Mouse (Mus musculus): ENCODE results near the gene Man1c1. TPM values are rescaled to one million over a fixed set of nuclear protein-coding genes. Genes with fewer than 3 reads are reported as not detected.

Gene Man1c1
- polyA plus RNA-seq, 1 experiment from 2014 or later, result 4.1 TPM

DNA sequence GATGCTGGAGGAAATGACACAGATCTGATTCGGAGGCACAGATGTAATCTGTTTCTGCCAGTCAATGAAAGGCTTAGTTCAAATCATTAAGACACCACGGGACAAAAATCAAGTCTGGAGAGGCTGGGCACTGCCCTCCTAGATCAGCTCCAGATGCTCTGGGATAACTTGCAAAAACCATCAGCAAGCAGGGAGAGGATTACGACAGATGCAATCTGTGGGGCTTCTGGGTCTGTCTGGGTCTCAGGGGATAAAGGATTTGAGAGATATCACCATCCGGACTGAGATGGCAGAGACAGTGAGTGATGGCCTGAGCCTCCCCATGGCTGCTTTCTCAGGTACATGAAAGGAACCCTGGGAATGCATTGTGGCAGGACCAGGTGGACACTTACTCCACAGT is 99.6 kb downstream of the Man1c1 start:
- no peak overlapping the region for H3K27ac ChIP-seq (ENCODE audit: low read depth, low read length)
- no peaks in the 10 kb centered on the region for H3K36me3 ChIP-seq (ENCODE audit: control insufficient read depth, insufficient read depth, low read length)
- no peak overlapping the region for H3K4me3 ChIP-seq (ENCODE audit: low read depth, low read length)
- H3K9me3 ChIP-seq (ENCODE audit: control insufficient read depth, low read length), result no peaks in the 10 kb centered on the region
- no peaks in the 10 kb centered on the region for H3K27me3 ChIP-seq (replicated peaks; ENCODE audit: control insufficient read depth, insufficient read depth, low read length)
- H3K4me1 ChIP-seq (replicated peaks; ENCODE audit: control insufficient read depth, insufficient read depth, low read length), result peaks cover 38% of the 10 kb centered on the region
- 61% methylated on average over 4 of the region's 4 CpGs for WGBS
- H3K4me2 ChIP-seq, result no peak overlapping the region
- DNase-seq (ENCODE audit: low spot score) (no peak), ATAC-seq (replicated peaks; ENCODE audit: low FRiP score) (no peak)
- H3K9ac ChIP-seq (ENCODE audit: low read depth, low read length), result no peak overlapping the region

DNA sequence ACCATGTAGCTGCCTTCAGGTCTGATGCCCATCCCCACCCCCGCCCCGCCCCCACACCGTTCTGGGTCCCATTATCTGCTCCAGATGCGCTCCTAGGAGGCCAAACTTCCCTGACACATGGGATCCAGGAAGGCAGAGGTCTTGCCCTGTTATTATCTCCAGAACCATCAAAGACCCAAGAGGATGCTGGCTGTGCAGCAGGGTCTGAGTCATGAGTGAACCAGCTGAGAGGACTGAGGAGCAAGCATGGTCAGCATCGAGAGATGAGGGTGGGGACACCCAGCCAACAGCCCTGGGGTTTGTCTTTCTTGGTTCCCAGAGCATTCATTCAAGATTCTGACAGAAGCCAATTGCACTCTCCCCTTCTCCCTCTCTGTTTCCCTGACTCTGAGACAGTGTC is 100.5 kb downstream of the Man1c1 start:
- Histone ChIP-seq H3K4me3 (ENCODE audit: low read depth, low read length) (no peak overlapping the region), H3K4me2 (no peak overlapping the region), H3K4me1 (replicated peaks; ENCODE audit: control insufficient read depth, insufficient read depth, low read length) (peaks cover 38% of the 10 kb centered on the region), H3K27me3 (replicated peaks; ENCODE audit: control insufficient read depth, insufficient read depth, low read length) (no peaks in the 10 kb centered on the region), H3K9me3 (ENCODE audit: control insufficient read depth, low read length) (no peaks in the 10 kb centered on the region), H3K36me3 (ENCODE audit: control insufficient read depth, insufficient read depth, low read length) (no peaks in the 10 kb centered on the region), H3K27ac (ENCODE audit: low read depth, low read length) (no peak overlapping the region), H3K9ac (ENCODE audit: low read depth, low read length) (no peak overlapping the region)
- ATAC-seq (replicated peaks; ENCODE audit: low FRiP score) (no peak), DNase-seq (ENCODE audit: low spot score) (no peak)
- WGBS, result 21% methylated on average over 5 of the region's 5 CpGs

DNA sequence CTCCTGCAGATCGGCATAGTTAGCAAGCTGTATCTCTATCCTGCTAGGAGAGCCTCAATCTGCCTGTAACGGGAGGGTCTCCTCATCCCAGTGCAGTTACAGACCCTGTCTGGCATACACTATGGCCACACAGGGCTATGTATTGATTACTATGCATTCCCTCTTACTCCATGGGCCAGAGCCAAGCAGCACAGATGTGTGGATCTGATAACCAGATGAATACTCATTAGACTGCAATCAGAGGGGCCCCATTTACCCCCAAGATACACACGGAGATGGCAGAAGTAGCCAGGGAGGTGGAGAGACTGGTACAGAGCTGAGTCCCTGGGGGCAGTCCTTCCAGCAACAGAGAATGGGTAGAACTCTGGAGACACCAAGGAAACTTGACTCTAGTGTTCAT is 101.5 kb downstream of the Man1c1 start:
- 47% methylated on average over 3 of the region's 3 CpGs for whole genome bisulfite sequencing
- H3K36me3 ChIP-seq (ENCODE audit: control insufficient read depth, insufficient read depth, low read length), result no peaks in the 10 kb centered on the region
- H3K27me3 ChIP-seq (replicated peaks; ENCODE audit: control insufficient read depth, insufficient read depth, low read length), result no peaks in the 10 kb centered on the region
- H3K4me3 ChIP-seq (ENCODE audit: low read depth, low read length), result no peak overlapping the region
- ATAC-seq (replicated peaks; ENCODE audit: low FRiP score) (no peak), DNase-seq (ENCODE audit: low spot score) (no peak)
- H3K4me2 ChIP-seq, result peak overlapping the region; percentile 26
- H3K4me1 ChIP-seq (replicated peaks; ENCODE audit: control insufficient read depth, insufficient read depth, low read length), result peaks cover 38% of the 10 kb centered on the region
- no peaks in the 10 kb centered on the region for H3K9me3 ChIP-seq (ENCODE audit: control insufficient read depth, low read length)
- no peak overlapping the region for H3K9ac ChIP-seq (ENCODE audit: low read depth, low read length)
- no peak overlapping the region for H3K27ac ChIP-seq (ENCODE audit: low read depth, low read length)

DNA sequence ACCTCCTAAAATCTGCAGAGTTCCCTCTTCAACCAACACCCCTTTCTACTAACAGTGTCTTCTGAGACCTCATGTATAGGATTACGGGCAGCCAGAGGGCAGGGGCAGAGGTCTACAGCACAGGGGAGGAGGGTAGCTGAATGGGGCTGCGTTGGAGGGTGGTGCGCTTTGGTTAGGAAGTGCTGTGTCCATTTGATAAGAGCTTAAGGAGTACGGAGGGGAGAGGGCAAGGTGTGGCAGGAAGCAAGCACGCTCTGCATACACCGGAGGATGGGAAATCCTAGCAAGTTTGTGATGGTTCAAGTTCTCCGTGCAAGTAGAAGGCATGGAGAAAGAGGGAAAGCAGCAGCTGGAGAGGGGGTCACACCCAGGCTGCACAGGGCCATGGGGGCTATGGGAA is 102.1 kb downstream of the Man1c1 start:
- DNase-seq (ENCODE audit: low spot score), result no peak
- Histone ChIP-seq H3K9ac (ENCODE audit: low read depth, low read length) (no peak overlapping the region), H3K4me2 (peak overlapping the region; percentile 39), H3K27me3 (replicated peaks; ENCODE audit: control insufficient read depth, insufficient read depth, low read length) (no peaks in the 10 kb centered on the region), H3K4me3 (ENCODE audit: low read depth, low read length) (no peak overlapping the region), H3K36me3 (ENCODE audit: control insufficient read depth, insufficient read depth, low read length) (no peaks in the 10 kb centered on the region), H3K27ac (ENCODE audit: low read depth, low read length) (no peak overlapping the region), H3K9me3 (ENCODE audit: control insufficient read depth, low read length) (no peaks in the 10 kb centered on the region), H3K4me1 (replicated peaks; ENCODE audit: control insufficient read depth, insufficient read depth, low read length) (peaks cover 38% of the 10 kb centered on the region)
- WGBS, result 22% methylated on average over 7 of the region's 7 CpGs
- ATAC-seq (replicated peaks; ENCODE audit: low FRiP score), result peak; percentile 69

DNA sequence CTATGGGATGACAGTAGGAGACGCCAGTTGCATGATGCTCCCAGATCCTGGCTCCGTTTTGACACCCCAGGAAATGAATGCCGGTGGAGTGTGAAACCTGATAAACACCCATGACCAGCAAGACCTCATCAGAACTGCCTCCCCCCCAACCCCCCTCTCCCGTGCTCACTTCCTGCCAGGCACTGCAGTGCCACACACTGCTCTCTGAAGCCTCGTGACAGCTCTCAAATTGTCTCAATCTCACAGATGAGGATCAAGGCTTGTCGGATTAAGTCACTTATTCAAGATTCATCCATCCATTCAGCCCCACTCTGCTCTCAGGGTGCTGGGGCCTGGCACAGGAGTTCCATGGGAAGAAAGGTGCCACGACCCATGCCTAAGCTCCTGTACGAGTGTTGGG is 102.7 kb downstream of the Man1c1 start:
- peaks cover 34% of the 10 kb centered on the region for H3K4me1 ChIP-seq (replicated peaks; ENCODE audit: control insufficient read depth, insufficient read depth, low read length)
- H3K9ac ChIP-seq (ENCODE audit: low read depth, low read length), result no peak overlapping the region
- H3K9me3 ChIP-seq (ENCODE audit: control insufficient read depth, low read length), result no peaks in the 10 kb centered on the region
- H3K36me3 ChIP-seq (ENCODE audit: control insufficient read depth, insufficient read depth, low read length), result no peaks in the 10 kb centered on the region
- ATAC-seq (replicated peaks; ENCODE audit: low FRiP score) (no peak), DNase-seq (ENCODE audit: low spot score) (no peak)
- H3K27me3 ChIP-seq (replicated peaks; ENCODE audit: control insufficient read depth, insufficient read depth, low read length), result no peaks in the 10 kb centered on the region
- H3K4me2 ChIP-seq, result peak overlapping the region; percentile 39
- WGBS, result 19% methylated on average over 8 of the region's 8 CpGs
- H3K4me3 ChIP-seq (ENCODE audit: low read depth, low read length), result no peak overlapping the region
- no peak overlapping the region for H3K27ac ChIP-seq (ENCODE audit: low read depth, low read length)

DNA sequence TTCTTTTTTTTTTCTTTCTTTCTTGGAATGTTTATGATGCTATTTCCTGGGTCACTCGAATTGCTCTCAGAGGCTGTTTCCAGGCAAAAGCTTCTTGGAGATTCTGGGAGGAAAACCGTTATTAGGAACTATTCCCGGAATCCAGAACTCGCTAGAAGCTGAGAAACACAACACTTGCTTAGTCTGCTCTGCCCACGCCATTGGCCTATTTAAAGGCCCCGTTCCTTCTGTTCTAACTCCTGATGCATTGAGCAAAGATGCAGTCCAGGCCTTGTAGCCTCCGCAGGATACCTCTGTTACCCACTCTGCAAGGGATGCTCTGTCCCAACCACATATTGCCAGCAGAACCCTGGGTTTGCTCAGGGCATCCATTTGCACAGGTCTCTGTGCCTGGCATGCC is 103.3 kb downstream of the Man1c1 start:
- Histone ChIP-seq H3K27me3 (replicated peaks; ENCODE audit: control insufficient read depth, insufficient read depth, low read length) (no peaks in the 10 kb centered on the region), H3K9ac (ENCODE audit: low read depth, low read length) (no peak overlapping the region), H3K36me3 (ENCODE audit: control insufficient read depth, insufficient read depth, low read length) (no peaks in the 10 kb centered on the region), H3K4me2 (no peak overlapping the region), H3K4me1 (replicated peaks; ENCODE audit: control insufficient read depth, insufficient read depth, low read length) (peaks cover 28% of the 10 kb centered on the region), H3K9me3 (ENCODE audit: control insufficient read depth, low read length) (no peaks in the 10 kb centered on the region), H3K27ac (ENCODE audit: low read depth, low read length) (no peak overlapping the region), H3K4me3 (ENCODE audit: low read depth, low read length) (no peak overlapping the region)
- 62% methylated on average over 7 of the region's 7 CpGs for WGBS
- DNase-seq (ENCODE audit: low spot score) (no peak), ATAC-seq (replicated peaks; ENCODE audit: low FRiP score) (no peak)

DNA sequence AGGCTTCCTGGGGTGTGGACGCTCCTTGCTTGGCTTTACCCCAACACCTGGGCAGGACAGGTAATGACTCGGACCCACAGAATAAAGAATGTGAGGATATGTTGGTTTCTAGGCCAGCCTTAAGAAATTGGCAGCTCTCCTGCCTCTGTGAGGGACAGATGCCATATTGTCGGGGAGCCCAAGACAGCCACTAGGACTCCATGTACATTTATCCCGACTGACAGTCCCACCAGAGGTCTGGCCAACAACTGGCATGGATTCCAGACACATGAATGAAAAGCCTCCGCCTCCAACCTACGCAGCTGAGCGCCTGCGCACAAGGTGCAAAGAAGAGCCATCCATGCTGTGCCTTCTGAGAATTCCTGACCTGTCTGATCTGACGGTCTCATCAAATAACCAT is 104.0 kb downstream of the Man1c1 start:
- H3K4me1 ChIP-seq (replicated peaks; ENCODE audit: control insufficient read depth, insufficient read depth, low read length), result peaks cover 28% of the 10 kb centered on the region
- no peak overlapping the region for H3K27ac ChIP-seq (ENCODE audit: low read depth, low read length)
- WGBS, result 90% methylated on average over 9 of the region's 9 CpGs
- H3K27me3 ChIP-seq (replicated peaks; ENCODE audit: control insufficient read depth, insufficient read depth, low read length), result no peaks in the 10 kb centered on the region
- H3K4me2 ChIP-seq, result no peak overlapping the region
- H3K9ac ChIP-seq (ENCODE audit: low read depth, low read length), result no peak overlapping the region
- DNase-seq (ENCODE audit: low spot score), result no peak
- no peak overlapping the region for H3K4me3 ChIP-seq (ENCODE audit: low read depth, low read length)
- no peaks in the 10 kb centered on the region for H3K36me3 ChIP-seq (ENCODE audit: control insufficient read depth, insufficient read depth, low read length)
- no peak for ATAC-seq (replicated peaks; ENCODE audit: low FRiP score)
- H3K9me3 ChIP-seq (ENCODE audit: control insufficient read depth, low read length), result no peaks in the 10 kb centered on the region

DNA sequence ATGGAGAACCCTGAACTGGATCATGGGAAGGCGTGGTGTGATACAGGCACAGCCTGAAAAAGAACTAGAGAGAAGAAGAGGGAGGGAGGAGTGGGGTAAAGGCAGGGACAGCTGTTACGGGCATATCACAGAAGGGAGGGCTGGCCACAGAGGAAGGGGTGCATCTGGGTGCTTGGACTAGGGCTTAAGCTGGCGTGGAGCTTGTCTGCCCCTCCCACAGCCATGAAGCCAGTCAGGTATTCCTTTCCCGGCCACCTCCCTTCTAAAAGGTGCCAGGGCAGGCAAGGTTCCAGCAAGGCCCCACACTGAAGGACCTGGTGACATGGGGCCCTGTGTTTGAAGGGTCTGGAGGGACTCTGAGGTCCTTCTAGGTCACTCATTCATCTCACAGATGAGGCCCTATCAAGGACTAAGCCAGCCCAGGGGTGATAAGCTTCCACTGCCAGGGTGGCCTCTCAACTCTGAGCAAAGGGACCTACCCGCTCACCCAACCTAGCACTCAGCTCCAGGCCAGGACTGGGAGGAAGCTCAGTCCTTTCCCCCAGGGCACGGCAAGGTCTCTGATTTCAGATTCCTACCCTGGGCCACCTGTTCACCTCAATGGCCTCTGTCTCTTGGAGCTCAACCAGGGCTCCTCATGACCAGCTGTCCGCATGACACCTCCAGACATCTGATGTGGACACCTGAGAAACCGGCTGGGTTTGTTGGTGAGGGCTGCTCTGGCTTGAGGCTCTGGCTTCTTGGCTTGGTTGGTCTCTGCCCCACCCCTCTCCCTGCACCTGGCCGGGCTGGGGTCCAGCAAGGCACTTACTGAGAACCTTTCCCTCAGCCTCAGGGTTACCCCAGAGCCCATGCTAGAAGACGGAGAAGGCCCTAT is 107.0 kb downstream of the Man1c1 start:
- no peak overlapping the region for H3K4me3 ChIP-seq (ENCODE audit: low read depth, low read length)
- H3K9me3 ChIP-seq (ENCODE audit: control insufficient read depth, low read length), result no peaks in the 10 kb centered on the region
- 78% methylated on average over 10 of the region's 10 CpGs for WGBS
- H3K4me2 ChIP-seq, result no peak overlapping the region
- no peaks in the 10 kb centered on the region for H3K36me3 ChIP-seq (ENCODE audit: control insufficient read depth, insufficient read depth, low read length)
- ATAC-seq (replicated peaks; ENCODE audit: low FRiP score), result no peak
- no peaks in the 10 kb centered on the region for H3K27me3 ChIP-seq (replicated peaks; ENCODE audit: control insufficient read depth, insufficient read depth, low read length)
- H3K4me1 ChIP-seq (replicated peaks; ENCODE audit: control insufficient read depth, insufficient read depth, low read length), result peaks cover 13% of the 10 kb centered on the region
- DNase-seq (ENCODE audit: low spot score), result no peak
- H3K27ac ChIP-seq (ENCODE audit: low read depth, low read length), result no peak overlapping the region
- H3K9ac ChIP-seq (ENCODE audit: low read depth, low read length), result no peak overlapping the region
